Mouse (Mus musculus): Measurements from ENCODE around the gene Nanog.
A peak's percentile ranks its signal among the peaks of the same experiment; 100 is the strongest.
"Not testable (repeated sequence)": the region's sequence is repeated elsewhere in the genome, so short reads cannot be mapped to it uniquely, and the experiment has no call there.

The Nanog gene

GRCm38 (mm10) chr6:122707036-122707800 is at the start of gene Nanog:
Gene Nanog, plus strand, starts transcription at chr6:122707489.
- no peak for DNase-seq (ENCODE audit: low spot score)

- DNase-seq (ENCODE audit: low spot score) = peak; percentile 31
Observed at GRCm38 (mm10) chr6:122657630-122658029, 49.7 kb upstream of the Nanog start.

GRCm38 (mm10) chr6:122659567-122659966 is 47.7 kb upstream of the Nanog start:
- no peak for DNase-seq (ENCODE audit: low spot score)

DNA sequence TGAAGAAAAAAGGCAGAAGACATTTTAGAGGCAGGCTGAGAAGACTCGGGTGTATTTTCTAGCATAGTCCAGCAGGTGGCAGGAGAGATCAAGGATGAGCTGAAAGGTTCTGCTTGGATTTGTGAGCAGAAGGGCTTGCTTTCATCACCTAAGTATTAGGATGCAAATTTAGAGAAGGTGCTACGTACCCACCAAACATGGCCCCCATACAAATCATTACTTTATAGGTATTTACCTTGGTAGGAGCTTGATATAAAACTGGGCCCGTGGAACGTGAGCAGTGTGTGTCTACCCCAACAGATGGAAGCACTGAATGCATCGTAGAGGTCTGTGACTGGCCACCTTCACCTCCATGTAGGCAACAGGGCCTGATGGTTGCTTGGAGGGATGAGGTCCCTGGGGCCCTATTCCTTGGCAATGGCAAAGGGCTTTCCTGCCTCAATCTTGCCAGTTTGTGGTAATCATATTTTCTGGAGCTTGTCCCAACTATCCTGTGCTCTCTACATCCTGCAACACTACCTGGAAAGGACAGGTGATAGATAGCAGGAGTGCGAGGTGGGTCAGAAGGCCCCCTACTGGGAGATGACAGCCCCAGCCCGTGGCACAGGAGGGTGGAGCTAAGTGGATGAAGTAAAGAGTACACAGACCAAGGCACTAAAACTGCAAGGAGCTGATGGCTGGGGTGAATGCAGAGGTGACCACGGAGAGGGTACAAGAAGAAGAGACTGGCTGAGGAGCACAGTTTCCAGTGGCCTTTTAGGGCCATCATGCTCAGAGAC is 46.5 kb upstream of the Nanog start:
- no peak for DNase-seq (ENCODE audit: low spot score)

DNA sequence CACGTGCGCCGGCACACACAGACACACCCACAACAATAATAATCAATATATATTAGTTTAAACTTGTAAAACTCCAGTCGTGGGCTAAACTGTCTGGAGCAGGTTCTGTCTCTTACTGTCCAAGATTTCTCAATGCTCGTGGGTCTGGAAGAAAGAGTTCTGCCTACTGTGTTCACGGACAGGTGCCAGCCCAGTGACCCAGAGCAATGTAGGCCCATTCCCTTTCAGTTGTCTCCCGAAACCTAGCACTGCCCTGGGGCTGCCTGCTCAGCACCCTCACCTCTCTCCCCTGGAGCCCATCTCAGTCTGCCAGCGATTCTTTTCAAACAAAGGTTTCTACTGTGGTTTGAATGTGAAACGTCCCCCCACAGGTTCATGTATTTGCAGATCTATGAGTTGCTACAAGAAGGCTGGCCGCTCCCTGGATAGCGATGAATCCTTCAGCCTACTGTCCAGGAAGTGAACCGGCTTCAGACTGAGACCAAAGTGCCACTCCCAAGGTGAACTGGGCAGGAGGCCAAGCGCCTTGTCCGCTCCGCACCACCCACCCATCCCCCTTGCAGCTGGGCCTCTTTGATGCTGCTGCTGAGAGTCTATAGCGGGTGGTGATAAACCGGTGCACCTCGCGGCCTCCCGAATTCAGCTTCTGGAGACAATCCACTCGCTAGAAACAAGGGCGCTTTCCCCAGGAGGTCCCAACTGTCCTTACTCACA is 44.6 kb upstream of the Nanog start:
- DNase-seq (ENCODE audit: low spot score) = no peak

DNA sequence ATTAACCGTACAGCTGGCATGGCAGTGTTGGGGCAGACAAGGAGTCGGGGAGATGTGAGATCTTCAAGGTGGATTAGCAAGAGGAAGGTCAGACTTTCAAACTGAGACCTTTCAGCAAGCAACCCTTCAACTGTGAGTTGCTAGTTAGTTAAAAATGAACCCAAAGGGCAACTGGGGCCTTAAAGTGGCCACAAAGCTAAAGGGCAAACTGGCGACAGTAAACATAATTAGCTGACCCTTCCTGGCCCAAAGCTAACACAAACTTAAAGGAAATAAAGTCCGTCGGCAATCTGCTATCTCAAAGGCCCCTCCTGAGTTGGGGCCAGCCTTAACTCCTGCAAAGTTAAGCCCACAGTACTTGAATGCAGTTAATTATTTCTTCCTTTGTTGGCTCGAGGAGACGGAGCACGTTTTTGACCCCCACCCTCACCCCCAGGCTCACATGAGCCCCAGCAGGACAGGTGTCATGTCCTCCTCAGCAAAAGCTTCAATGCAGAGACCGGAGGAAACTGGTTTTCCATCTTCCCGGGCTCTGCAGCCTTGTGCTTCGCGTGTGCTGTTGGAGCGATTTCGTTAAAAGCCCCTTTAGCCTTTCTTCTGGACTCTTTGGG is 43.6 kb upstream of the Nanog start:
- no peak for DNase-seq (ENCODE audit: low spot score)

GRCm38 (mm10) chr6:122665866-122666265 is 41.4 kb upstream of the Nanog start:
- no peak for DNase-seq (ENCODE audit: low spot score)

GRCm38 (mm10) chr6:122667715-122668114 is 39.6 kb upstream of the Nanog start:
- DNase-seq (ENCODE audit: low spot score) = no peak

DNA sequence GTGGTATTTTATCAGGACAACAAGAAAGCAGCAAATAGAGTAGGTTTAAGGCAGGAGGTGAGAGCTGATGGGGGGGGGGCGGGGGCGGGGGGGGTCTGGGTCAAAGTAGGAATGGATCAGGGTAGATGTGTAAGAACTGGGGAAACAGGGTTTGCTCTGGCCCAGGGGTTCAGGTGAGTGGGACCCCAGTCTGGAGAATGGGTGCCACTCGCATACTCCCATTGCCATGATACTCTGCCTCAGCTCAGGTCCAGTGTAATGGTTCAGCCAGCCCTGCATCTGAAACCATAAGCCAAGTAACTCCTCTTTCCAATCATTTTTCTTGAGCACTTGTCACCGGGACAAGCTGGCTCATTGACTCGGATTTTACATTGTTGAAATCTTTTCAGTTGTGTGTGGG is 38.5 kb upstream of the Nanog start:
- DNase-seq (ENCODE audit: low spot score) = no peak

GRCm38 (mm10) chr6:122669406-122670200 is 37.7 kb upstream of the Nanog start:
- peak; percentile 91 for DNase-seq (ENCODE audit: low spot score)

GRCm38 (mm10) chr6:122670201-122670551 is 37.1 kb upstream of the Nanog start:
- DNase-seq (ENCODE audit: low spot score) = no peak

GRCm38 (mm10) chr6:122670841-122671240 is 36.4 kb upstream of the Nanog start:
- no peak for DNase-seq (ENCODE audit: low spot score)

- no peak for DNase-seq (ENCODE audit: low spot score)
Observed at GRCm38 (mm10) chr6:122672746-122673145, 34.5 kb upstream of the Nanog start.

DNA sequence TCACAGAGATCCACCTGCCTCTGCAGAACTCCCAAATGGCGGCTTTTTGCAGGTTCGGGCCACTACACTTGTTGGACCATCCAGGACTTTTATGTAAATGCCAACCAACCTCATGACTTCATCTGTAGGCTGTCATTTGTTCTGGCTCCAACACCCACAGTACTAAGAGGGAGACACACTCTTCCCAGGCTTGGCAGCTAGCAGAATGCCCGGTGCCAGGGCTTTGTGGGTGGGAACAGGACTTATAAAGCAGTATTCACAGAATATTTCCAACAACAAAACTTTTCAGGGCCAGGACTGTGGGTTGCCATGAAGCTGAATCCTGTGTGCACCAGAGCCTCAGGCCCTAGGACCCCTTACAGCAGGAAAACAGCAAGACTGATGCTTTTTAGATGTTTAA is 24.6 kb upstream of the Nanog start:
- DNase-seq (ENCODE audit: low spot score) = no peak

GRCm38 (mm10) chr6:122686709-122687108 is 20.6 kb upstream of the Nanog start:
- DNase-seq (ENCODE audit: low spot score) = no peak

GRCm38 (mm10) chr6:122689411-122690055 is 17.8 kb upstream of the Nanog start:
- DNase-seq (ENCODE audit: low spot score) = no peak

DNA sequence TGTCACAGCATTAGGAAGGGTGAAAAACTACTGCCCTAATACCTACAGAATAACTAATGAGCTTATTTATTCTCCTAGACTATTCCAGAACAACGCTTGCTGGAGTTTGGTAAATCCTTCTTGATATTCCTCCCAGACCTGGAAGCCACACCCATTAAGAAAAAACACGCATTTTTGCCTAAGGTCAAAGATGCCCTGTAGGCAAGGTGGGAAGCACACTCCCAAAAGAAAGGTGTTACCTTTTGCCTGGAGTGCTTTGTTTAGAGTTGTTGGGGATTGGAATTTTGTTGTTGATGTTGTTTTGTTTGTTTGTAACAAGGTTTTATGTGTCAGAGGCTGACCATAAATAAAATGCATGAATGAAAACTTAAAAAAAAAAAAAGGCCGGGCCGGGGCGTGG is 17.2 kb upstream of the Nanog start:
- no peak for DNase-seq (ENCODE audit: low spot score)

DNA sequence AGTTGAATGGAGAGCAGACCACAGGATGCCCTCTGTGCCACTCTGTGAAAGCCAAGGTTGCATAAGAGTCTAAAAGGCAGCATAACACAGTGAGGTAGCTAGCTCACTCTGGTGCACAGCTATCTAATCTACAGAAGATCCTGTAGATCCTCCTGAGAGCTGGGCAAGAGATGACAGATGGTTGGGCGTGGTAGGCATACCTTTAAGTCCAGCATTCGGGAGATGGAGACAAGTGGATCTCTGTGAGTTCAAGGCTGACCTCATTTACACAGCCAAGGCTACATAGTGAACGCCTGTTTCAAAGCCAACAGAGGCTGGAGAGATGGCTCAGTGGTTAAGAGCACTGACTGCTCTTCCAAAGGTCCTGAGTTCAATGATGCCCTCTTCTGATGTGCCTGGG is 11.9 kb upstream of the Nanog start:
- no peak for DNase-seq (ENCODE audit: low spot score)

- DNase-seq (ENCODE audit: low spot score) = not testable (repeated sequence)
Observed at GRCm38 (mm10) chr6:122699628-122700027, 7.7 kb upstream of the Nanog start.

GRCm38 (mm10) chr6:122701816-122702215 is 5.5 kb upstream of the Nanog start:
- DNase-seq (ENCODE audit: low spot score) = no peak

DNA sequence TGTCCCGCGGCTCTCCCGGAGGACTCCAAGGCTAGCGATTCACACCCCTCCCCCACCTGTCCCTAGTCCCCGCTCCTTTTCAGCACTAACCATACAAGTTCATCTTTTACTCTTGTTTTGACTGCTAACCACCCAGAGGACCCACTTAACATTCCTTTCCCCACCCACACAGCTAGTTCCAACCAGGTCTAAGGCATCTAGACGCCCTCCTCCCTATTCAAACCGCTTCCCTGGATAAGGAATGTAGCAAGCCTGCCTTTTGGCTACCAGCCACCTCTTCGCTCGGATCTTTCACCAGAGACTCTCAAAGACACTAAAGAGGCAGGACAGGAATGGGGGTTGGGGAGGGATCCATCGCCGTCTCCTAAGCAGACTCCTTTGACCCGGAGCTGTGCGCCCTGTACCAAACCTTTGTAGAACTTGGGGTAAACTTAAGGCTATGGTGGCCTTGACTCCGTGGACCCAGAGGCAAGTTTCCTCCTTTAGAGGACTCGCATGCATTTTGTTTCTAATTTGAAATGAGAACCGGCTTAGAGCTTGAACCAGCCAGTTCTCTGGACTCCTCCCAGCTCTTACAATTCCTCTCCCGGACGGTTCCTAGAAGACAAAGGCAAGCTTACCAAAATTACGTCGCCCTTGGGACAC is 4.7 kb upstream of the Nanog start:
- peak; percentile 76 for DNase-seq (ENCODE audit: low spot score)
